Mouse (Mus musculus): ENCODE measurements around the gene Nmrk2. TPM values are rescaled to one million over a fixed set of nuclear protein-coding genes. Genes with fewer than 3 reads are reported as not detected.

Gene Nmrk2
- polyA plus RNA-seq, 1 experiment from 2014 or later = not detected

DNA sequence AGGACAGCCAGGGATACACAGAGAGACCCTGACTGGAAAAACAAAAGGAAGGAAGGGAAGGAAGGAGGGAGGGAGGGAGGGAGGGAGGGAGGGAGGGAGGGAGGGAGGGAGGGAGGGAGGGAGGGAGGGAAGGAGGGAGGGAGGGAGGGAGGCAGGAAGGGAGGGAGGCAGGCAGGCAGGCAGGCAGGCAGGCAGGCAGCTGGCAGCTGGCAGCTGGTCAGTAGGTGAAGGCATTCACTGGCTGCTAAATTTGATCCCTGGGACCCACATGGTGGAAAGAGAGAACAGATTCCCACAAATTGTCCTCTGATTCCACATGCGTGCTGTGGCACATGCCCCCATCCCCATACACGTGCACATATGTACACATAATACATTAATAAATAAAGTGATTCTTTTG is 36.8 kb upstream of the Nmrk2 start:
- Histone ChIP-seq H3K4me3 (ENCODE audit: low read depth, low read length) (no peak overlapping the region), H3K4me2 (no peak overlapping the region), H3K36me3 (ENCODE audit: control insufficient read depth, insufficient read depth, low read length) (no peaks in the 10 kb centered on the region)

DNA sequence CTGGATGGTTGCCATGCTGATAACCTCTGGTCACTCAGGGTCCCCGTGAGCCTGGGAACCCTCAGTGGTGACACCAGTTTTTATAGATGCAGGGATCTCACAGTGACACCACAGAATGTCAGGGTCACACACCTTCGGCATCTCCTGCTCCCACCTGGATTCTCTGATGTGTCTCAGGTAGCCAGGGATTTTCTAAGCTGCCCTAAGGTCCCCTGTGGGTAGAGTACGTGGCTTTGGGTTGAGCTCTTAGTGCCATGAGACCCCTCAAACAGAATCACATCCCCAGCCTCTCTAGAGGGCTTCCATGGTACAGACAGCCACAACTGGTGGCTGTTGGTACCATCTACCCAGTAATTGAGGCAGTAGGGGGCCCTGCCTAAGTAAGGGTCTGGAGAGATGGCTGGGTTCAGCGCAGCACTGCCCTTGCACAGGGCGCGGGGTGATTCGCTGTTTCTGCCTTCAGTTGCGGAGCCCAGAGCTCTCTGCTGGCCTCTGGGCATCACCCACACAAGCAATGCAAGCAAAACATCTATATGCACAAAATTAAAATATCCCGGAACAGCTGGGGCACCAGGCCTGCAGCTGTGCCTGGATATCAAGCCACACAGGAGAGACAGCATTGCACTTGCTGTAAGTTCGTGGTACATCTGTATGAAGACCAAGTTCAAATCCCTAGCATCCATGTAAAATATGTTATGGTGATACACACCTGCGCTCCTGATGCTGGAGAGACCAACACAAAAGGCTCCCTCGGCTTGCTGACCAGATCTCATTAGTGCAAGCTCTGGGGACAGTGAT is 34.8 kb upstream of the Nmrk2 start:
- ATAC-seq (replicated peaks; ENCODE audit: low FRiP score) = no peak
- H3K4me3 ChIP-seq (ENCODE audit: low read depth, low read length) = no peak overlapping the region
- H3K27ac ChIP-seq (ENCODE audit: low read depth, low read length) = no peak overlapping the region
- no peaks in the 10 kb centered on the region for H3K9me3 ChIP-seq (ENCODE audit: control insufficient read depth, low read length)
- peaks cover 10% of the 10 kb centered on the region for H3K4me1 ChIP-seq (replicated peaks; ENCODE audit: control insufficient read depth, insufficient read depth, low read length)
- H3K36me3 ChIP-seq (ENCODE audit: control insufficient read depth, insufficient read depth, low read length) = no peaks in the 10 kb centered on the region
- H3K9ac ChIP-seq (ENCODE audit: low read depth, low read length) = no peak overlapping the region
- DNase-seq (ENCODE audit: low spot score) = no peak
- 81% methylated on average over 12 of the region's 12 CpGs for WGBS
- no peak overlapping the region for H3K4me2 ChIP-seq
- H3K27me3 ChIP-seq (replicated peaks; ENCODE audit: control insufficient read depth, insufficient read depth, low read length) = peaks cover 60% of the 10 kb centered on the region

More for the DNA sequence above, 36.8 kb upstream of the Nmrk2 start:
- H3K27me3 ChIP-seq (replicated peaks; ENCODE audit: control insufficient read depth, insufficient read depth, low read length) = peaks cover 66% of the 10 kb centered on the region
- no peak overlapping the region for H3K9ac ChIP-seq (ENCODE audit: low read depth, low read length)
- no peaks in the 10 kb centered on the region for H3K9me3 ChIP-seq (ENCODE audit: control insufficient read depth, low read length)
- H3K27ac ChIP-seq (ENCODE audit: low read depth, low read length) = no peak overlapping the region
- no peak for DNase-seq (ENCODE audit: low spot score)
- H3K4me1 ChIP-seq (replicated peaks; ENCODE audit: control insufficient read depth, insufficient read depth, low read length) = peaks cover 3% of the 10 kb centered on the region
- 85% methylated on average over 2 of the region's 2 CpGs for WGBS
- no peak for ATAC-seq (replicated peaks; ENCODE audit: low FRiP score)

GRCm38 (mm10) chr10:81234206-81234605 is 32.4 kb upstream of the Nmrk2 start:
- no peaks in the 10 kb centered on the region for H3K9me3 ChIP-seq (ENCODE audit: control insufficient read depth, low read length)
- WGBS = 74% methylated on average over 6 of the region's 6 CpGs
- H3K27me3 ChIP-seq (replicated peaks; ENCODE audit: control insufficient read depth, insufficient read depth, low read length) = peaks cover 60% of the 10 kb centered on the region
- no peaks in the 10 kb centered on the region for H3K36me3 ChIP-seq (ENCODE audit: control insufficient read depth, insufficient read depth, low read length)
- no peak for DNase-seq (ENCODE audit: low spot score)
- peaks cover 10% of the 10 kb centered on the region for H3K4me1 ChIP-seq (replicated peaks; ENCODE audit: control insufficient read depth, insufficient read depth, low read length)
- no peak overlapping the region for H3K27ac ChIP-seq (ENCODE audit: low read depth, low read length)
- no peak for ATAC-seq (replicated peaks; ENCODE audit: low FRiP score)
- no peak overlapping the region for H3K9ac ChIP-seq (ENCODE audit: low read depth, low read length)
- 0 out of 2 replicates have a peak overlapping the region, but pooled peaks have one; percentile 75 for H3K4me3 ChIP-seq (ENCODE audit: low read depth, low read length)
- no peak overlapping the region for H3K4me2 ChIP-seq

DNA sequence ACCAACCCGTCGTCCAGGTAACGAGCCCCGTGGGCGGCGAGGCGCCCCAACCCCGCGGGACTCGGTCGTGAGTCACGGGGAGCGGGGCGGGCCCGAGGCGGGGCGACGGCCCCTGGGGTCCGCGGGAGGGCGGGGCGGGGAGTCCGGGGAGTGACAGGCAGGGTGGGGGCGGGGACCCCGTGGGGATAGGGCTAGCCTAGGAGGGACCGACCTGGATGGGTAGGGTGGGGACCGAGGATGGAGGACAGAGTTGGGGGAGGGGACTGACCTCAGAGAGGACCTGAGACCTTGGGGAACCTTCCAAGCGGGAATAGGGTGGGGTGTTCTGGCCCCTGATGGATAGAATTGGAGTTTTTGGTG is 31.4 kb upstream of the Nmrk2 start:
- no peaks in the 10 kb centered on the region for H3K9me3 ChIP-seq (ENCODE audit: control insufficient read depth, low read length)
- peak overlapping the region; percentile 79 for H3K4me2 ChIP-seq
- H3K36me3 ChIP-seq (ENCODE audit: control insufficient read depth, insufficient read depth, low read length) = no peaks in the 10 kb centered on the region
- H3K27ac ChIP-seq (ENCODE audit: low read depth, low read length) = peak overlapping the region; percentile 25; the same call in 1 of the 2 replicates
- H3K27me3 ChIP-seq (replicated peaks; ENCODE audit: control insufficient read depth, insufficient read depth, low read length) = peaks cover 62% of the 10 kb centered on the region
- peaks cover 10% of the 10 kb centered on the region for H3K4me1 ChIP-seq (replicated peaks; ENCODE audit: control insufficient read depth, insufficient read depth, low read length)
- ATAC-seq (replicated peaks; ENCODE audit: low FRiP score) (peak; percentile 65; the same call in 1 of the 2 replicates), DNase-seq (ENCODE audit: low spot score) (no peak)
- peak overlapping the region; percentile 75 for H3K9ac ChIP-seq (ENCODE audit: low read depth, low read length)
- 1% methylated on average over 22 of the region's 28 CpGs for WGBS
- H3K4me3 ChIP-seq (ENCODE audit: low read depth, low read length) = peak overlapping the region; percentile 75

GRCm38 (mm10) chr10:81232580-81233225 is 30.9 kb upstream of the Nmrk2 start, which contains the start of gene Zfr2:
Gene Zfr2, plus strand, starts transcription at chr10:81233155.
- H3K27ac ChIP-seq (ENCODE audit: low read depth, low read length) = peak within 1 kb of the TSS; percentile 25; the same call in 1 of the 2 replicates
- peaks cover 63% of the 10 kb centered on the region for H3K27me3 ChIP-seq (replicated peaks; ENCODE audit: control insufficient read depth, insufficient read depth, low read length)
- ATAC-seq (replicated peaks; ENCODE audit: low FRiP score) = peak; percentile 93

DNA sequence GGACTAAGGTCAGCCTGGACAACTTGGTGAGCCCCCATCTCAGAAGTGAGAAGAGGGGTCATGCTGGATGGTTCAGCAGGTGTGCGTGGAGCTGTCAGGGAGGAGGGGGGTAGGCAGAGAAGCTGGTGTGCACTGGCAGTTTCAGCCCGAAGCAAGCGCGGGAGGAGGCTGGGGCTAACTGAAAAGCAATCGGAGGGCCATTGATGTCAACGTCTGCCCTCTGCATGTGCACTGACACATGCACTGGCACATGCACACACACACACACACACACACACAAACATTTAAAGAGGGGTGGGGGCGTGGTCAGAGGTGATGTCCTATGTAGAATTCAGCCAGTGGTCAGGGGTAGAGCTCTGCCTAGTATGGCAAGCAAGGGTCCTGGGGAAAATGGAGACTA is 29.6 kb upstream of the Nmrk2 start:
- Histone ChIP-seq H3K27me3 (replicated peaks; ENCODE audit: control insufficient read depth, insufficient read depth, low read length) (peaks cover 53% of the 10 kb centered on the region), H3K4me1 (replicated peaks; ENCODE audit: control insufficient read depth, insufficient read depth, low read length) (peaks cover 10% of the 10 kb centered on the region), H3K36me3 (ENCODE audit: control insufficient read depth, insufficient read depth, low read length) (no peaks in the 10 kb centered on the region), H3K9ac (ENCODE audit: low read depth, low read length) (no peak overlapping the region), H3K9me3 (ENCODE audit: control insufficient read depth, low read length) (no peaks in the 10 kb centered on the region), H3K27ac (ENCODE audit: low read depth, low read length) (no peak overlapping the region), H3K4me3 (ENCODE audit: low read depth, low read length) (no peak overlapping the region), H3K4me2 (no peak overlapping the region)
- no peak for DNase-seq (ENCODE audit: low spot score)
- 51% methylated on average over 7 of the region's 7 CpGs for WGBS
- no peak for ATAC-seq (replicated peaks; ENCODE audit: low FRiP score)

More at GRCm38 (mm10) chr10:81232580-81233225, 30.9 kb upstream of the Nmrk2 start, which contains the start of gene Zfr2:
- H3K4me2 ChIP-seq = peak within 1 kb of the TSS; percentile 79
- peak within 1 kb of the TSS; percentile 75 for H3K9ac ChIP-seq (ENCODE audit: low read depth, low read length)
- H3K9me3 ChIP-seq (ENCODE audit: control insufficient read depth, low read length) = no peaks in the 10 kb centered on the region
- WGBS = 7% methylated on average over 28 of the region's 29 CpGs
- no peaks in the 10 kb centered on the region for H3K36me3 ChIP-seq (ENCODE audit: control insufficient read depth, insufficient read depth, low read length)
- DNase-seq (ENCODE audit: low spot score) = peak; percentile 90
- peak within 1 kb of the TSS; percentile 75 for H3K4me3 ChIP-seq (ENCODE audit: low read depth, low read length)
- peaks cover 10% of the 10 kb centered on the region for H3K4me1 ChIP-seq (replicated peaks; ENCODE audit: control insufficient read depth, insufficient read depth, low read length)

DNA sequence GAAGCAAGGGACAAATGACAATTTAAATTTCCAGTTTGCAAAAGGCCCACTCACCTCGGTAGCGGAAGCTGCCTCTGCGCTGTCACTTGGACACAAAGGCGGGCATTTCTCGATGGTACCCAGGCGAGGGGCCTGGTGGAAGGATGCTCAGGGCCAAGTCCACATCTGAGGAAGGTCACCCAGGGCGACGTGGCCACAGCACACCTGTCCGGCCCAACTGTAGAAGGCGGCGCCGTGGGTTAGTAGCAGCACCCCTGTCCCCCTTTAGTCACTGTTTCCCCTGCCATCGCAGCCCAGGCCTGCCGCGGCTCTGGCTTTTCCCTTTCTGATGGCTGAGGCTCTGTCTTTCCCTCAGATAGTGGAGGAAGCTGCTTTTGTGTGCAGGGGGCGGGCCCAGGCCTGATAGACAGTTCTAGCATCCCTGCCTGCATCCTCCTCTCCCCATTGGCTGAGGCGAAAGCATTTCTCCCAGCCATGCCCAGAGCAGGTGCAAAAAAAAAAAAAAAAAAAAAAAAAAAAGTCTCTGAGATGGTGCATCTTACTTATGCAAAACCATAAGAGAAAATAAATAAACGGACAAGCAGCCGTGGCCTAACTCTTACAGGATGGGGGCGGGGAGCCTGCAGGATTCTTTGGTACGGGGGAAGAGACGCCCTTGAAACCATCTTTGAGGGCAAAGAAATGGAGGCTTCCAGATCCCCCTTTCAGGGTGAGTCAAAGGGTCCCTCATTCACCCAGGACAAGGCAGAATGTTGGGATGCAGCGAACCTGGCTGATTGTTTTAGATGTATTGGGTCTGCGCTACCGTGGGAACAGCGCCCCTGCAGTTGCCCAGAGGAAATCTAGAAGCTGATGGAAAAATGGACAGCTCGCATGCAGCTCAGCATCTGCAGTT is 28.8 kb upstream of the Nmrk2 start, which contains the start of gene Atcay:
Atcay (minus strand) TSS at position 396 of the 895 bp plus-strand sequence.
- 12% methylated on average over 27 of the region's 27 CpGs for WGBS
- no peaks in the 10 kb centered on the region for H3K9me3 ChIP-seq (ENCODE audit: control insufficient read depth, low read length)
- no peaks in the 10 kb centered on the region for H3K36me3 ChIP-seq (ENCODE audit: control insufficient read depth, insufficient read depth, low read length)
- no peak within 1 kb of the TSS; the same call in 1 of the 2 replicates for H3K4me3 ChIP-seq (ENCODE audit: low read depth, low read length)
- H3K4me2 ChIP-seq = no peak within 1 kb of the TSS
- peaks cover 10% of the 10 kb centered on the region for H3K4me1 ChIP-seq (replicated peaks; ENCODE audit: control insufficient read depth, insufficient read depth, low read length)
- H3K9ac ChIP-seq (ENCODE audit: low read depth, low read length) = no peak within 1 kb of the TSS
- H3K27me3 ChIP-seq (replicated peaks; ENCODE audit: control insufficient read depth, insufficient read depth, low read length) = peaks cover 50% of the 10 kb centered on the region
- no peak for ATAC-seq (replicated peaks; ENCODE audit: low FRiP score)
- no peak for DNase-seq (ENCODE audit: low spot score)
- no peak within 1 kb of the TSS for H3K27ac ChIP-seq (ENCODE audit: low read depth, low read length)

DNA sequence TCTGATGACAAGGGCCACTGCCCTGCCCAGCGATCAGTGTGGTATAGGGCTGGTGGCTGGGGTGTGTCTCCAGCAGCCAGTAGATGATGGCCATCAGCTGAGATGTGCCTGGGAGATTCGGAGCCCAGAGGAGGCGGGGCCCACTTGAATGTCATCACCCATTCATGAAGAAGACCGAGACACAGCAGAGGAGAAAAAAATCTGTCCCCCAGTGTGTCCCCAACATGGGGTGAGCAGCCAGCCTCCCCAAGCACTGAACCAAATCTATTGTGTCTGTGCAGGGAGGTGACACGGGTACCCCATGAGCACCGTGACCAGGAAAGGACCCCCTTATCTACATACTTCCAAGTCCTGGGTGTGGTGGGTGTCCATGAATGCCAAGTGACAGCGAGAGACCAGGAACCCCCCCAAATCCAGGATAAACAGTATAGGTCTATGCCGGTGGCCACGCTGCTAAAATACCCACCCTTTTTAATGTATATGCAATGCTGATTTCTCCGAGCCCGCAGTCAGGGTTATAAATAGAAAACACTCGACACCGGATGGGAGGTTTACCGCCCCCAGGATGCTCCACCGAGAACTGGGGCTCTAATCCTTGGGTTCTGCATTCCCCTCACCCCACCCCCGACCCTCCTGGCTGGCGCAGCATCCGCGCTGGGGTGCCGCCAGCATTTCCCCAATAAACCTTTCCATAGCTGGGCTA is 28.0 kb upstream of the Nmrk2 start:
- H3K4me3 ChIP-seq (ENCODE audit: low read depth, low read length) = no peak overlapping the region
- no peak overlapping the region for H3K27ac ChIP-seq (ENCODE audit: low read depth, low read length)
- no peak overlapping the region for H3K9ac ChIP-seq (ENCODE audit: low read depth, low read length)
- WGBS = 15% methylated on average over 20 of the region's 20 CpGs
- no peak for DNase-seq (ENCODE audit: low spot score)
- ATAC-seq (replicated peaks; ENCODE audit: low FRiP score) = no peak
- peaks cover 48% of the 10 kb centered on the region for H3K27me3 ChIP-seq (replicated peaks; ENCODE audit: control insufficient read depth, insufficient read depth, low read length)
- H3K4me2 ChIP-seq = no peak overlapping the region
- H3K36me3 ChIP-seq (ENCODE audit: control insufficient read depth, insufficient read depth, low read length) = no peaks in the 10 kb centered on the region
- H3K9me3 ChIP-seq (ENCODE audit: control insufficient read depth, low read length) = no peaks in the 10 kb centered on the region
- peaks cover 10% of the 10 kb centered on the region for H3K4me1 ChIP-seq (replicated peaks; ENCODE audit: control insufficient read depth, insufficient read depth, low read length)

Data from liver, embryonic 11.5 days (tissue).